Mouse (Mus musculus): ENCODE results near the gene Gm6034. TPM values are rescaled to one million over a fixed set of nuclear protein-coding genes. Genes with fewer than 3 reads are reported as not detected.

The Gm6034 gene
- polyA plus RNA-seq (2017; shearing (Covaris generic)) = 0.24 TPM

DNA sequence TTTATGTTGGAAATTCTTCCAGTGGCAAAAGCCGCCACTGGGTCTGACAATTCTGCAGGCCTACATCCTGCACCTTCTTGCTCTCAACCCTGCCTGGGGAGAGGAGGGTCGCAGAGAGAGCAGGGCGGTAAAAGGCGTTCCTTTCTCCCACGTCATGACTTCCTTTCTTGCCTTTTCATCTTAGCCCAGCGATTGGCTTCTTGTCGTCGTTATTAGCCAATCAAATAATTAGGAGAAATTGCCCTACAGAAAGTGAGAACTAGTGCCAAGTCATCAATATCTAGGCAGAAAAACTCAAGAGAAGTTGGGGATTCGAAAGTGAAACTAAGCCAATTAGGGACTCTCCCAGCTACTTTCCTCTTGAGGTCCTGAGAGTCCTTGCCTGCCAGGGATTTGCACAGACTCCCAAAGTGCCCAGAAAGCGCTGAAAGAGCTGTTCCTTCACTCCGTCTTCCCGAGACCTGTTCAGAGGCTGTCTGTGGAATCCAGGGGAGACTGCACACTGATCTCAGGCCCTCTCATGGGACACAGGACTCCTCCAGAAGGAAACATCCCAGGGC, at the start of gene Gm6034, which contains the start of gene H2-T22:
Gm6034 (plus strand) TSS at position 352 of the 560 bp plus-strand sequence.
H2-T22 (minus strand) TSS at position 138 of the 560 bp plus-strand sequence.

DNA sequence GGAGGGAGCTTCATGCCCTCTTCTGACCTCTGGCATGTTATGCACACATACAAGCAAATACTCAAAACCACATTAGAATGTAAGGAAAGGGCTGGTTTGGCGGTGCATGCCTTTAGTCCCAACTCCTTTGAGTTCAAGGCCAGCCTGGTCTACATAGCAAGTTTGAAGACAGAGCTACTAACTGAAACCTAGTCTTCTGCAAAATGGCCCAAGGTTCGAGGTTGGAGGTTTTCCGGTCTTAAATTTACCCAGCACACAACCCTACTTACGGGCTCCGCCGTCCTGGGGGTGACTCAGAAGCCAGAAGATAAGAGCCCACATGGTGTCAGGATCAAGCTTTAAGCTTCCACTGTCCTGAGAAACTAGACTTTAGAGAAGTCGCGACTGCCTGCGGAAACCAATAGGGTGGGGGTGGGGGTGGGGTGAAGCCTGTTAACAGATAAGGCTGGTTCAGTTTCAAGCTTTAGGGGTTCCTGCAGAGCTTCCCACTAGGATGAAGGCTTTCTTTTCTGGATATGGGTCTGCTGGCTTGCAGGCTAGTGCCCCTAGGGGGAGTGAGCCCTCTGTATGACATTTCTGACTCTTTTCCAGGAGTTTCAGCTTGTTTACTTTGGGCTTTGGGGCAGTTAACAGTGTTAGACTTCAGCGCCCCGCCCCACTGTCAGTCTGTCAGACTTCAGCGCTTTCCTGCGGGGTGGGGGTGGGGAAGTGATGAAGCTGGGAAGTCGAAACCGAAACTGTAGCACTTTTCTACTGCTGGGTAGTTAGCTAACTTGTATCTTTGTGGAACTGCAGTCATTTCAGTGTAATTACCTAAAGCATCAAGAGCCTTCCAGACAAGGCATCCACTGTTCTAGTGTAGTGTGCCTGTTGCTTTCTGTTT, 22.3 kb upstream of the Gm6034 start, which contains the start of gene H2-T24:
H2-T24 (minus strand) TSS at position 370 of the 883 bp plus-strand sequence.

DNA sequence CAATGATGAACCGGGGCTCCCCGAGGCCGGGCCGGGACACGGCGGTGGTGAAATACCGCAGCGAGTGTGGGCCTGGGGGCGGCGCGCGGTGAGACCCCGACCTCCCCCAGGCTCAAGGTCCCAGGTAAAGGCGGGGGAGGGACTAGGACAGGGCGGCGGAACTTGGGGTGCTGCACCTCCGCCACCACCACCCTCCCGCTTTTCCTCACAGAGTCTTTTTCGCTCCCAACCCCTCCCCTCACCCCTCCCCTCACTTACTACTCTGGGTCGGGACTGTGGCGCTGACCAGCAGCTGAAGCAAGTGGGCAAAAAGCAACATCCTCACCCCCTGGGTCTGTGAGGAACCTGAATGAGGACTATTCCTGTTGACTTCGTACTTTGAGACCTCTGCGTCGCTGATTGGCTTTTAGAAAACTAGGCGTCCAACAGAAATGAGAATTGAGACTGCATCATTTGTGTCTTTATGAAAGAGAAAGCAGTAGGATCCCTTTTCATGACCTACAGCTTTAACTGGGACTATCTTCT, 10.3 kb upstream of the Gm6034 start, which contains the start of gene H2-T23:
H2-T23 (minus strand) TSS at position 505 of the 525 bp plus-strand sequence.

DNA sequence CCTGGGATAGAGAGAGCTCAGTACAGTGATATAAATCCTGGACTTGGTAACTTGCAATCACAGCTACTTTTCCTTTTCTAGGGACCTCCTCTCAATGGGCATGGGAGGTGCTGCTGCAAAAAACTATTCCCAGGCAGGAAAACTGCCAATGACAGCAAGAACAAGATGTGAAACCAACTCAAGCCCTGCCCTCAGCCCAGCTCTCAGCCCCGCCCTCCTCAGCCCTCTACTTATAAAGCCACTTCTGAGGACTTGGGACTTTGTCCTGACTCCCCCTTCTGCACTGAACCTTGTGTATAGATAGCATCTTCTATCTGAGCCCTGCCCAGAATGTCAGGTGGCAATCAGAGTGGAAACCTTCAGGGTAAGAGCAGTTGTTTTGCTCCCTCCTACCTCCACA, 15.6 kb downstream of the Gm6034 start, which contains the start of gene Gm11127:
Gm11127 (minus strand) TSS at position 10 of the 400 bp plus-strand sequence.

Other genes starting within 250 kb of the Gm6034 start
- gene Ier3, start 221.3 kb upstream of the Gm6034 start, polyA plus RNA-seq (2017; shearing (Covaris generic)) = 2.0 TPM
- 55.9 TPM for gene Flot1, start 219.7 kb upstream of the Gm6034 start, polyA plus RNA-seq (2017; shearing (Covaris generic))
- gene Tubb5, start 204.7 kb upstream of the Gm6034 start, polyA plus RNA-seq (2017; shearing (Covaris generic)) = 127 TPM
- gene Mdc1, start 201.4 kb upstream of the Gm6034 start, polyA plus RNA-seq (2017; shearing (Covaris generic)) = 23.5 TPM
- 29.0 TPM for gene Nrm, start 181.6 kb upstream of the Gm6034 start, polyA plus RNA-seq (2017; shearing (Covaris generic))
- 605 TPM for gene Ppp1r18, start 177.4 kb upstream of the Gm6034 start, polyA plus RNA-seq (2017; shearing (Covaris generic))
- 23.5 TPM for gene Dhx16, start 163.1 kb upstream of the Gm6034 start, polyA plus RNA-seq (2017; shearing (Covaris generic))
- 40.7 TPM for gene 2310061I04Rik, start 145.5 kb upstream of the Gm6034 start, polyA plus RNA-seq (2017; shearing (Covaris generic))
- gene Atat1, start 132.9 kb upstream of the Gm6034 start, polyA plus RNA-seq (2017; shearing (Covaris generic)) = 22.1 TPM
- gene Mrps18b, start 126.6 kb upstream of the Gm6034 start, polyA plus RNA-seq (2017; shearing (Covaris generic)) = 85.8 TPM
- gene Ppp1r10, start 126.5 kb upstream of the Gm6034 start, polyA plus RNA-seq (2017; shearing (Covaris generic)) = 59.3 TPM
- gene Abcf1, start 73.2 kb upstream of the Gm6034 start, polyA plus RNA-seq (2017; shearing (Covaris generic)) = 174 TPM
- 20.4 TPM for gene Gnl1, start 63.1 kb upstream of the Gm6034 start, polyA plus RNA-seq (2017; shearing (Covaris generic))
- 23.3 TPM for gene Prr3, start 62.7 kb upstream of the Gm6034 start, polyA plus RNA-seq (2017; shearing (Covaris generic))
- 19.4 TPM for gene H2-T24, start 22.4 kb upstream of the Gm6034 start, polyA plus RNA-seq (2017; shearing (Covaris generic))
- 776 TPM for gene H2-T23, start 10.1 kb upstream of the Gm6034 start, polyA plus RNA-seq (2017; shearing (Covaris generic))
- gene H2-T22, start 214 bp upstream of the Gm6034 start, polyA plus RNA-seq (2017; shearing (Covaris generic)) = 250 TPM
- gene Gm11127, start 15.4 kb downstream of the Gm6034 start, polyA plus RNA-seq (2017; shearing (Covaris generic)) = 0.30 TPM
- 1.5 TPM for gene Gm19684, start 78.7 kb downstream of the Gm6034 start, polyA plus RNA-seq (2017; shearing (Covaris generic))
- gene Gm7030, start 86.5 kb downstream of the Gm6034 start, polyA plus RNA-seq (2017; shearing (Covaris generic)) = not detected
- gene Gm8909, start 125.6 kb downstream of the Gm6034 start, polyA plus RNA-seq (2017; shearing (Covaris generic)) = 12.4 TPM
- 0.65 TPM for gene H2-T3, start 147.3 kb downstream of the Gm6034 start, polyA plus RNA-seq (2017; shearing (Covaris generic))
- 190 TPM for gene Rpp21, start 215.1 kb downstream of the Gm6034 start, polyA plus RNA-seq (2017; shearing (Covaris generic))
- 25.1 TPM for gene Trim39, start 229.3 kb downstream of the Gm6034 start, polyA plus RNA-seq (2017; shearing (Covaris generic))
- gene H2-M10.2, start 243.5 kb downstream of the Gm6034 start, polyA plus RNA-seq (2017; shearing (Covaris generic)) = not detected

Data from inflammation-experienced regulatory T-cells, adult 16 weeks (primary cell).